Mouse (Mus musculus) stomach, embryonic 14.5 days (tissue): ENCODE results near the gene Plcg1. TPM values are rescaled to one million over a fixed set of nuclear protein-coding genes. Genes with fewer than 3 reads are reported as not detected.

Experiments used
- ATAC-seq: fragments of 200-750 bp; cut with Nextera tagmentation; 2 replicates; pipeline ENCODE4 v1.8.0; 2017; ENCODE audit warnings: low read depth, moderate TSS enrichment; ENCODE audit not compliant: insufficient number of reproducible peaks, insufficient read depth, low FRiP score
- H3K27ac ChIP-seq: fragments of 300-500 bp; sonication (generic); 2 replicates; pipeline ENCODE4 v1.5.1; 2014; ENCODE audit warnings: mild to moderate bottlenecking, low read length, moderate library complexity, mixed read lengths
- H3K27me3 ChIP-seq: fragments of 300-500 bp; sonication (generic); 2 replicates; pipeline ENCODE4 v1.6.1; 2014; ENCODE audit warnings: low read length, control low read depth, mixed read lengths; ENCODE audit not compliant: control insufficient read depth, insufficient read depth
- H3K36me3 ChIP-seq: fragments of 300-500 bp; sonication (generic); 2 replicates; pipeline ENCODE4 v1.6.1; 2014; ENCODE audit warnings: mild to moderate bottlenecking, control low read depth, low read length, moderate library complexity, mixed read lengths; ENCODE audit not compliant: control insufficient read depth, insufficient read depth
- H3K4me1 ChIP-seq: fragments of 300-500 bp; sonication (generic); 2 replicates; pipeline ENCODE4 v1.6.1; 2014; ENCODE audit warnings: low read length, control low read depth, mixed read lengths; ENCODE audit not compliant: control insufficient read depth, insufficient read depth
- H3K4me2 ChIP-seq: fragments of 300-500 bp; sonication (generic); replicated peaks from 2 replicates; pipeline ENCODE4 v1.6.1; 2014; ENCODE audit warnings: low read depth, low read length, control low read depth
- H3K4me3 ChIP-seq: fragments of 300-500 bp; sonication (generic); 2 replicates; pipeline ENCODE4 v1.5.1; 2014; ENCODE audit warnings: low read depth, low read length, control low read depth
- H3K9ac ChIP-seq: fragments of 300-500 bp; sonication (generic); replicated peaks from 2 replicates; pipeline ENCODE4 v1.6.1; 2014; ENCODE audit warnings: low read depth, mild to moderate bottlenecking, control low read depth, low read length, moderate library complexity, mixed read lengths
- H3K9me3 ChIP-seq: fragments of 300-500 bp; sonication (generic); 2 replicates; pipeline ENCODE4 v1.6.1; 2016; ENCODE audit warnings: low read depth, low read length, control low read depth; ENCODE audit not compliant: control insufficient read depth
- WGBS: fragments of 180-500 bp; shearing (Covaris S2); extraction: QIAGEN DNeasy Blood & Tissue Kit; methylation state at CpG from one replicate; pipeline ENCODE4 v1.1.7; 2014; 5-methylcytosine and 5-hydroxymethylcytosine counted together
- polyA plus RNA-seq: library from polyadenylated mRNA; unstranded; fragments of >200 nt; fragmentation: Nextera tagmentation; extraction: Ambion mirVana; gene quantifications from 2 replicates; pipeline ENCODE4 v1.2.1, GENCODE M21; 2014

The Plcg1 gene
- polyA plus RNA-seq, 1 experiment from 2014 or later, result 45.9 TPM

DNA sequence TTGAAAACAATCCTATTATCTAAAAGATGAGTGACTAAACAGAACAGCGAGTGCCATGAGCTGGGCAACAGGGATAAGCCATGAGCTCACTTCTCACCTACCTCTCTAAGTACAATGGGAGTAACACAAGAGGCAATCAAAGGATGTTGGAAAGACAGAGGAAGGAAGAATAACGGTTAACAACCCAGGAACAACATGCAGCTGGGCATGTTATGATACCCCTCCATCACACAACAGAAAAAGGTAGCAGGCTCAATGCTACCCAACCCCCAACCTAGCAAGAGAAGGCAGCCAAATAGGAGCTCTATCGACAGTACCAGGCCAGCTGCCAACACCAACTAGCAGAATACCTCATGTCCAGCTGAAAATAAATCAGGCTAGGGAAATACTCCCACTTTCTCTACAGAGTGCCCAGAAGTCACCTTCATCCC, 75.0 kb downstream of the Plcg1 start:
- Histone ChIP-seq H3K4me2 (no peak overlapping the region), H3K4me1 (no peaks in the 10 kb centered on the region), H3K9ac (no peak overlapping the region), H3K36me3 (no peaks in the 10 kb centered on the region), H3K4me3 (no peak overlapping the region), H3K27ac (no peak overlapping the region), H3K9me3 (no peaks in the 10 kb centered on the region), H3K27me3 (no peaks in the 10 kb centered on the region)
- ATAC-seq, result no peak
- 53% methylated on average over 3 of the region's 3 CpGs for WGBS

- Histone ChIP-seq H3K27me3 (no peaks in the 10 kb centered on the region), H3K4me2 (no peak overlapping the region)
- no peak for ATAC-seq
These were observed 79.3 kb downstream of the Plcg1 start for GRCm38 (mm10) chr2:160810376-160810775.

DNA sequence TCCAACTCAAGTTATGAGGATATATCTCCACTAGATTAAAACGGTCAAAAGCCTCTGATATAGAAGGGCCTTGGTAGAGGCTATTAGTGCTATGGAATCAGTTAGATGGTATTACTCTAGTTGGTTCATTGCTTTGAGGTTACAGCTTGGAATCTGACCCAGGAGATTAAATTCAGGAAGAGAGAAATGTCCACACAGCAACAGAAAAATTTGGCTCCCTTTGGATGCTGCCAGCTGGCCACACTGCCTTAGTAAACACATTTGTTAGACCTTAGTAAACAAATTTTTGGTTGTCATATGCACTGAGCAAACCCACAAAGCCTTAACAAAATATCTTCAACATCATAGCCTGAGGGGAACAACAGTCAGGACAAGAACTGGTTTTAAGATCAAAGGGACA, 79.7 kb downstream of the Plcg1 start:
- no peaks in the 10 kb centered on the region for H3K9me3 ChIP-seq
- no peak for ATAC-seq
- no peaks in the 10 kb centered on the region for H3K36me3 ChIP-seq
- H3K27ac ChIP-seq, result no peak overlapping the region
- WGBS, result 54% methylated on average over 1 of the region's 1 CpGs
- H3K9ac ChIP-seq, result no peak overlapping the region
- H3K4me3 ChIP-seq, result no peak overlapping the region
- H3K4me1 ChIP-seq, result no peaks in the 10 kb centered on the region
- no peaks in the 10 kb centered on the region for H3K27me3 ChIP-seq
- no peak overlapping the region for H3K4me2 ChIP-seq

More at GRCm38 (mm10) chr2:160810376-160810775, 79.3 kb downstream of the Plcg1 start:
- no peak overlapping the region for H3K9ac ChIP-seq
- no peak overlapping the region for H3K27ac ChIP-seq
- no peaks in the 10 kb centered on the region for H3K36me3 ChIP-seq
- H3K4me3 ChIP-seq, result no peak overlapping the region
- no peaks in the 10 kb centered on the region for H3K4me1 ChIP-seq
- no peaks in the 10 kb centered on the region for H3K9me3 ChIP-seq

Other genes starting within 250 kb of the Plcg1 start
- gene Top1, start 85.4 kb upstream of the Plcg1 start, polyA plus RNA-seq, result 78.6 and 88.5 TPM in 2 replicates
- 9.8 and 10.5 TPM in 2 replicates for gene Zhx3, start 141.7 kb downstream of the Plcg1 start, polyA plus RNA-seq
- 2.6 and 2.8 TPM in 2 replicates for gene Lpin3, start 149.4 kb downstream of the Plcg1 start, polyA plus RNA-seq
- gene Emilin3, start 181.0 kb downstream of the Plcg1 start, polyA plus RNA-seq, result 23.2 and 25.8 TPM in 2 replicates